Mouse (Mus musculus) right cerebral cortex, postnatal 36 days (tissue): ENCODE data around the gene Ppme1.
A peak's percentile ranks its signal among the peaks of the same experiment; 100 is the strongest.

Experiments
- DNase-seq, 2 experiments: peaks; one replicate each; pipeline ENCODE4 v3.0.0; 2022; ENCODE audit warnings: low spot score in 2 of 2, mixed read lengths in 1 of 2

Ppme1 gene

GRCm38 (mm10) chr7:100327514-100327913 is 44.6 kb downstream of the Ppme1 start:
- DNase-seq: no peak

GRCm38 (mm10) chr7:100325482-100325881 is 46.6 kb downstream of the Ppme1 start:
- DNase-seq: peak in 1 of 2 experiments; percentile 41

GRCm38 (mm10) chr7:100323721-100324120 is 48.4 kb downstream of the Ppme1 start:
- DNase-seq: no peak

- no peak for DNase-seq
These were observed 54.6 kb downstream of the Ppme1 start for GRCm38 (mm10) chr7:100317534-100317933.

- no peak for DNase-seq
These were observed 55.2 kb downstream of the Ppme1 start for GRCm38 (mm10) chr7:100316924-100317323.

GRCm38 (mm10) chr7:100312716-100313115 is 59.4 kb downstream of the Ppme1 start:
- no peak for DNase-seq

- no peak for DNase-seq
These were observed 61.8 kb downstream of the Ppme1 start for GRCm38 (mm10) chr7:100310290-100310689.

- DNase-seq: no peak
These were observed 62.4 kb downstream of the Ppme1 start for GRCm38 (mm10) chr7:100309679-100310078.

- no peak for DNase-seq
These were observed 62.9 kb downstream of the Ppme1 start for GRCm38 (mm10) chr7:100309216-100309615.

- peak; percentile 51 to 63 for DNase-seq
These were observed 64.0 kb downstream of the Ppme1 start for GRCm38 (mm10) chr7:100307872-100308653.

GRCm38 (mm10) chr7:100305894-100306293 is 66.2 kb downstream of the Ppme1 start:
- DNase-seq: no peak

GRCm38 (mm10) chr7:100302316-100302715 is 69.8 kb downstream of the Ppme1 start:
- DNase-seq: peak; percentile 66 to 81

- DNase-seq: no peak
These were observed 70.7 kb downstream of the Ppme1 start for GRCm38 (mm10) chr7:100301390-100301789.

- no peak for DNase-seq
These were observed 73.1 kb downstream of the Ppme1 start for GRCm38 (mm10) chr7:100298861-100299510.

- no peak for DNase-seq
These were observed 75.4 kb downstream of the Ppme1 start for GRCm38 (mm10) chr7:100296699-100297098.

- DNase-seq: no peak
These were observed 76.4 kb downstream of the Ppme1 start for GRCm38 (mm10) chr7:100295745-100296144.

- no peak for DNase-seq
These were observed 78.6 kb downstream of the Ppme1 start for GRCm38 (mm10) chr7:100293546-100293945.

- no peak for DNase-seq
These were observed 83.5 kb downstream of the Ppme1 start for GRCm38 (mm10) chr7:100288622-100289021.

GRCm38 (mm10) chr7:100287748-100288578 is 84.1 kb downstream of the Ppme1 start:
- no peak for DNase-seq

- DNase-seq: no peak
These were observed 86.7 kb downstream of the Ppme1 start, which contains the start of gene P4ha3 for GRCm38 (mm10) chr7:100285383-100285782. Gene P4ha3 (plus strand): TSS chr7:100285520.

GRCm38 (mm10) chr7:100283298-100283697 is 88.8 kb downstream of the Ppme1 start:
- DNase-seq: no peak

GRCm38 (mm10) chr7:100281596-100281995 is 90.5 kb downstream of the Ppme1 start:
- no peak for DNase-seq
